Mouse (Mus musculus) intestine, postnatal 0 days (tissue): ENCODE results near the gene Zyx. TPM values are rescaled to one million over a fixed set of nuclear protein-coding genes. Genes with fewer than 3 reads are reported as not detected.

Experiments used
- ATAC-seq: fragments of 200-750 bp; cut with Nextera tagmentation; 2 replicates; pipeline ENCODE4 v1.8.0; 2017; ENCODE audit warnings: mild to moderate bottlenecking, moderate TSS enrichment, moderate library complexity
- H3K27ac ChIP-seq: fragments of 300-500 bp; sonication (generic); 2 replicates; pipeline ENCODE4 v1.5.1; 2014; ENCODE audit warnings: mild to moderate bottlenecking, low read depth, low read length, moderate library complexity
- H3K27me3 ChIP-seq: fragments of 300-500 bp; sonication (generic); replicated peaks from 2 replicates; pipeline ENCODE4 v1.6.1; 2014; ENCODE audit warnings: low read length, mixed read lengths; ENCODE audit not compliant: control insufficient read depth, insufficient read depth
- H3K36me3 ChIP-seq: fragments of 300-500 bp; sonication (generic); 2 replicates; pipeline ENCODE4 v1.6.1; 2014; ENCODE audit warnings: mild to moderate bottlenecking, moderate library complexity; ENCODE audit not compliant: control insufficient read depth, insufficient read depth
- H3K4me1 ChIP-seq: fragments of 300-500 bp; sonication (generic); replicated peaks from 2 replicates; pipeline ENCODE4 v1.6.1; 2014; ENCODE audit warnings: antibody characterized with exemption, low read length, mixed read lengths; ENCODE audit not compliant: control insufficient read depth, insufficient read depth
- H3K4me2 ChIP-seq: fragments of 300-500 bp; sonication (generic); replicated peaks from 2 replicates; pipeline ENCODE4 v1.6.1; 2014; ENCODE audit warnings: low read depth, mild to moderate bottlenecking, moderate library complexity
- H3K4me3 ChIP-seq: fragments of 300-500 bp; sonication (generic); 2 replicates; pipeline ENCODE4 v1.5.1; 2014; ENCODE audit warnings: low read depth, low read length
- H3K9ac ChIP-seq: fragments of 300-500 bp; sonication (generic); 2 replicates; pipeline ENCODE4 v1.6.1; 2014; ENCODE audit warnings: mild to moderate bottlenecking, low read depth, low read length
- H3K9me3 ChIP-seq: fragments of 300-500 bp; sonication (generic); 2 replicates; pipeline ENCODE4 v1.6.1; 2016; ENCODE audit warnings: mixed run types; ENCODE audit not compliant: control insufficient read depth
- CTCF ChIP-seq: sonication (generic); IDR thresholded peaks from 2 replicates; pipeline ENCODE4 v1.5.1; 2016; ENCODE audit warnings: low read depth, mild to moderate bottlenecking, control low read depth, antibody characterized with exemption, moderate library complexity
- WGBS: fragments of 180-500 bp; shearing (Covaris S2); extraction: QIAGEN DNeasy Blood & Tissue Kit; methylation state at CpG from one replicate; pipeline ENCODE4 v1.1.7; 2014; 5-methylcytosine and 5-hydroxymethylcytosine counted together
- polyA plus RNA-seq: library from polyadenylated mRNA; unstranded; fragments of >200 nt; fragmentation: Nextera tagmentation; extraction: Ambion mirVana; gene quantifications from 2 replicates; pipeline ENCODE4 v1.2.1, GENCODE M21; 2015

Zyx gene
- polyA plus RNA-seq, 1 experiment from 2014 or later, result 54.8 TPM

DNA sequence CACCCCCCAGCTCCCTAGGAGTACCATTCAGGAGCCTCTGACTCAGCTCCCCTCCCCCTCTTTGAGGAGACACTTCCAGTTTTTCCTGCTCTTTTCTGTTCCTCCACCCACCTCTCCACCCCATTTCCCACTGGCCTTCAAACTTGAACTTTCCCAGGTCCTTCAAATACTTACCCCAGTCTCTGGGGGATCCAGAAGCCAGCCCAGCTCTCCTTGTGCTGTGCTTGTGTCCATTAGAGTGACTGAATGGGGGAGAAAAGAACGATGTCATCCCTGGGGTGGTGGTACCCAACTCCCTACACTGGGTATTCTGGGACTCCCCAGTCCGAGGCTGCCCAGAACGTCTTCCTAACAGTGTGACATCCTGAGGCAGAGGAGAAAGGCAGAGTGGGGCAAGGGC lies 22.6 kb downstream of the Zyx start:
- no peaks in the 10 kb centered on the region; the same call in 1 of the 2 replicates for H3K36me3 ChIP-seq
- H3K4me2 ChIP-seq, result peak overlapping the region; percentile 89
- peaks cover 4% of the 10 kb centered on the region; the same call in 1 of the 2 replicates for H3K4me1 ChIP-seq
- no peak for TF ChIP-seq CTCF
- peak overlapping the region; percentile 61; the same call in 1 of the 2 replicates for H3K9ac ChIP-seq
- no peaks in the 10 kb centered on the region for H3K9me3 ChIP-seq
- H3K27me3 ChIP-seq, result no peaks in the 10 kb centered on the region
- no peak for ATAC-seq
- H3K4me3 ChIP-seq, result peak overlapping the region; percentile 59
- no peak overlapping the region for H3K27ac ChIP-seq
- WGBS, result 44% methylated on average over 3 of the region's 3 CpGs

DNA sequence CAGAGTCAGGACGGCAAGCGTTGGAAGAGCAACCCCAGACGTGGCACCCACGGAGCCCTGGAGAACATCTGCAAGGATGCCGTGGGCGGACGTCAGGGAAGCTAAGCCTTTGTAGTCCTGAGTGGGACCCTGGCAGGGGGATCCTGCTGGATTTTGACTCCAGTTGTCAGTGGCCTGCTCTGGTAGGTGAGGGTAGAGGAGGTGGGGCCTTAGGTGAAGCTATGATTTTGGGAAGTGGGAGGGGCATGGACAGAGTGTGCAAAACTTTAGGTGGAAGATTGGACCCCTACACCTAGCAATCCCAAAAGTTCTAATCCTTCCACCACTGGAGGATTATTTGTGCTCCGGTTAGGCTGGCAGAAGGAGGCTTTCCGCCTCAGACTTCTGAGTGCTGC lies 23.0 kb downstream of the Zyx start:
- no peaks in the 10 kb centered on the region; the same call in 1 of the 2 replicates for H3K36me3 ChIP-seq
- no peak for ATAC-seq
- no peaks in the 10 kb centered on the region for H3K9me3 ChIP-seq
- peak overlapping the region; percentile 61 for H3K9ac ChIP-seq
- 24% methylated on average over 9 of the region's 9 CpGs for WGBS
- H3K4me1 ChIP-seq, result peaks cover 4% of the 10 kb centered on the region; the same call in 1 of the 2 replicates
- H3K4me3 ChIP-seq, result peak overlapping the region; percentile 59
- H3K4me2 ChIP-seq, result peak overlapping the region; percentile 89
- peak overlapping the region; percentile 82; the same call in 1 of the 2 replicates for H3K27ac ChIP-seq
- TF ChIP-seq CTCF, result no peak
- no peaks in the 10 kb centered on the region for H3K27me3 ChIP-seq

DNA sequence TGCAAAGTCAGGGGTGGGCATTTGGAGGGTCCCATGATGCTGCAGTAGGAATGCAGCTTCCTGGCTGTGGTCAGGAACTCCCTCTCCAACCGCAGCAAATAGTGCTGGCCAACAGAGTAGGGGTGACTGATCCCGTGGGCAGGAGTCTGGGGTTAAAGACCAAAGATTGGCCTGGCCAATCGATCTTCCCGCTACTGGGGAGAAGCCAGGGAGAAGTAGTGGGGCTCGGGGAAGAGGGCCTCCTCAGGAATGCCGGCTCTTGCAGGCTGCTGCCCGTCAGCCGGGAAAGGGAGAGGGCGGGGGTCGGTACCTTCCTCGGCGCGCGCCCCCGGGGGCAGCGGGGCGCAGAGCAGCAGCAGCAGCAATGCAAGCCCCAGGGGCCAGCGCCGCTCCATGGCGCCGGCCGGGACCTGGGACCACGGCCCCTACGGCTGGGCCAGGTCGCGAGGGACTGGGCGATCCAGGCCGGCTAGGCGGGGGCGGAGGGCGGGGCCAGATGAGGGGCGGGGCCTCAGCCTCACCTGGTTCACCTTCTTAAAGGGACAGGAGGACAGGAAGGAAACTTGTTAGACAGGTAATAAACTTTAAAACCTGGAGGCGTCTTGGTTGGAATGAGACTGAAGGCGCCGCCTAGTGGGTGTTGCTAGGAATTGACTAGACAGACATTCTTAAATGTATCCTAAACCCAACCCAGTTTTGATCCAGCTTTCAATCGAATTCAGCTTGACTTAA lies 23.6 kb downstream of the Zyx start, which contains the start of gene Epha1:
Gene Epha1, minus strand, starts transcription at position 453 of the 732 bp plus-strand sequence.
- peak within 1 kb of the TSS; percentile 82 for H3K27ac ChIP-seq

DNA sequence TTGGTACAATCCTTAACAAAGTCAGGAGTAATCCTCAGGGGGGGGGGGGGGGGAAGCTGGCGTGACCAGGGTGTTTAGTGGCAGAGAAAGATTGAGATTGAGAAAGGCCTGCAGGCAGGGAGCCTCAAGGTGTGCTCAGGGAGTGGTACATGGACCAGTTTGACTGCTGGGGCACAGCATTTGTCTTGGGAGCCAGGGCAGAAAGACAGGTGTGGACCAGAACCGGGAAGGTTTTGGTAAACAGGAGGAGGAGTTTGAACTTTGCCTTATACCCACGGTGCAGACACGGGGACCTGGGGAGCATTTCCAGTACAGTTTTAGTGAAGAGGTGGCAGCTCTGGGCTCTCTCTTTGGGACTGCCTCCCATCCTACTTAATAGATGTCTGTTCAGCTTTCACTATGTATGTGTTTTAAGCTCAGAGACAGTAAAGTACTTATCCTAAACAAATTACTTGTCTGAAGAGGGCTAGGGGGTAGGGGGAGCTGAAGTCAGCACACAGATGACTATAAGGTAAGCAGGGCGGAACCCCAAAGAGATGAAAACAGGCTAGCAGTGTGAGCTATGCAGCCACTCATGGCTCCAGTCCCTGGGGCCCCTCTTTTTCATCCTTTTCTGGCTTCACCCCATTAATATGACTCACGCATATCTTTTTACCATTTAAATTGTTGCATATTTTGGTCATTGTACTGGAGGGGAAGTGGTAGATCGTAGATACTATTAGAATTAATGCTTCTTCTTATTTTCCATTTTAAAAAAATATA lies 24.4 kb downstream of the Zyx start:
- peak overlapping the region; percentile 59; the same call in 1 of the 2 replicates for H3K4me3 ChIP-seq
- no peaks in the 10 kb centered on the region for H3K27me3 ChIP-seq
- H3K9me3 ChIP-seq, result no peaks in the 10 kb centered on the region
- no peak overlapping the region for H3K9ac ChIP-seq
- no peaks in the 10 kb centered on the region for H3K36me3 ChIP-seq
- no peak overlapping the region for H3K27ac ChIP-seq
- H3K4me1 ChIP-seq, result peaks cover 4% of the 10 kb centered on the region; the same call in 1 of the 2 replicates
- no peak for TF ChIP-seq CTCF
- WGBS, result 41% methylated on average over 7 of the region's 7 CpGs
- no peak for ATAC-seq
- H3K4me2 ChIP-seq, result peak overlapping the region; percentile 89

More for the DNA sequence above, 23.6 kb downstream of the Zyx start, which contains the start of gene Epha1:
- Histone ChIP-seq H3K4me2 (peak within 1 kb of the TSS; percentile 89), H3K4me3 (peak within 1 kb of the TSS; percentile 59), H3K36me3 (no peaks in the 10 kb centered on the region), H3K4me1 (peaks cover 4% of the 10 kb centered on the region; the same call in 1 of the 2 replicates), H3K9ac (peak within 1 kb of the TSS; percentile 61), H3K9me3 (no peaks in the 10 kb centered on the region), H3K27me3 (no peaks in the 10 kb centered on the region)
- peak; percentile 69 for TF ChIP-seq CTCF
- peak; percentile 92 for ATAC-seq
- under 1% methylated on average over 36 of the region's 36 CpGs for WGBS

DNA sequence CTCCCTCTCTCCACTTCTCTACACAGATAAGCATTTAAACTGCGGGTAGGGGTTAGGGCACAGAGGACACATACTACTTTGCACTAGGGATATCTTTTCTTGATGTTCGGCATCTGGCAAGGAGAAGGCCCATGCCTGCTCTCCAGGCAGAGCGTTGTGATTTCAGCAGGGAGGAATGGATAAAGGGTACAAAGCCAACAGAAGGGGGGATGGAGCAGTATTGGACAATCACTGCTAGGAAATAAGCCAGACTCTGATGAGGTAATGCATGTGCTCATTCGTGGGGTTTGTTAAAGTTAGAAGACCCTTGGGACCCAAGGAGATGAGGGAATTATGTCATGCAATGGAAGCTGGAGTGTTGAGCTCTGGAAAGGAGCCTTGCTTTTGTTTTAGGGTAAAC lies 25.3 kb downstream of the Zyx start:
- no peaks in the 10 kb centered on the region for H3K9me3 ChIP-seq
- no peak for ATAC-seq
- H3K4me1 ChIP-seq, result peaks cover 4% of the 10 kb centered on the region; the same call in 1 of the 2 replicates
- H3K27me3 ChIP-seq, result no peaks in the 10 kb centered on the region
- WGBS, result 78% methylated on average over 4 of the region's 4 CpGs
- H3K4me3 ChIP-seq, result no peak overlapping the region
- no peak overlapping the region for H3K27ac ChIP-seq
- H3K4me2 ChIP-seq, result no peak overlapping the region
- TF ChIP-seq CTCF, result no peak
- no peaks in the 10 kb centered on the region for H3K36me3 ChIP-seq
- H3K9ac ChIP-seq, result no peak overlapping the region

DNA sequence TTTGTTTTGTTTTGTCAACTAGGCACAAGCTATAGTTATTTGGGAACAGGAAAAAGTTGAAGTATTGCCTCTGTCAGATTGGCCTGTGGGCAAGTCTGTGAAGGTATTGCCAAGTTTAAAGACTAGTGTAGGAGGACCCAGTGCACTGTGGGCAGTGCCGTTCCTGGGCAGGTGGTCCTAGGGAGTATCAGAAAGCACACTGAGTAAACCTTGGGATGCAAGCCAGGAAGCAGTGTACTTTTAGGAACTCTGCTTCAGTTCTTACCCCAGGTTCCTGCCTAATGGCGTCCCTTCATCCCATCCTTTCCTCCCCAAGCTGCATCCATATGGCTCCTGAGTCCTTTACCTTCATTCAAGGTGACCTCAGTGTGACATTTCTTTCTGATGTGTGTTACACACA lies 25.7 kb downstream of the Zyx start:
- no peaks in the 10 kb centered on the region for H3K9me3 ChIP-seq
- no peak for TF ChIP-seq CTCF
- no peak overlapping the region for H3K4me3 ChIP-seq
- WGBS, result 89% methylated on average over 2 of the region's 2 CpGs
- no peak for ATAC-seq
- no peaks in the 10 kb centered on the region for H3K36me3 ChIP-seq
- H3K27me3 ChIP-seq, result no peaks in the 10 kb centered on the region
- peaks cover 4% of the 10 kb centered on the region; the same call in 1 of the 2 replicates for H3K4me1 ChIP-seq
- H3K4me2 ChIP-seq, result no peak overlapping the region
- no peak overlapping the region for H3K27ac ChIP-seq
- H3K9ac ChIP-seq, result no peak overlapping the region
